ENCODE assay signal across 12 mouse cellular contexts in the genomic region with DNA sequence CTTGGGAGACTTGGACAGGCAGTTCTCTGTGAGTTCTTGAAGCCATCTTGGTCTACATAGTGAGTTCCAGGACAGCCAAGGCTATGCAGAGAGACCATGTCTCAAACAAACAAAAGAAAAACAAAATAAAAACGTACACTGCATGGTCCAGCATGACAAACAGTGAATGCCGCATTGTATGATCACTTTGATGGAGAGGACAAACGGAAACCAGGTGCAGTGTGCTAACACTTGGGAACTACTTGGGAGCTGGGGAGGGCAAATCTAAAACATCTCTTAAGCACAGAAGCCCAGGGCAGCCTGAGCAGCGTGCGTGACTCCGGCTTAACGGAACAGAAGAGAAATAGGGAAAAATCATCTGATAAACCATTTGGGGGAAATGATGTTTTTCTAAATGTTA. TPM values are rescaled to one million over a fixed set of nuclear protein-coding genes. Genes with fewer than 3 reads are reported as not detected.
DNase-seq lines count a peak whose midpoint lies in the region; ATAC-seq and TF ChIP-seq lines count a peak whose summit lies in the region.
"Had no signal": no experiment of that assay in that cellular context is flagged by ENCODE, and none has a peak within 500 bp of the region (broad histone marks: within the 10 kb centered on the region; RNA-seq: fewer than 3 reads in every experiment).

A gene (minus strand): TSS at position 101 of the 400 bp plus-strand sequence.

- H3K4me1 ChIP-seq in forebrain, embryonic 16.5 days (replicated peaks; ENCODE audit: control insufficient read depth, insufficient read depth, low read length) = peaks cover 25% of the 10 kb centered on the region
- H3K4me1 ChIP-seq in forebrain, embryonic 15.5 days = peaks cover 16% of the 10 kb centered on the region
- H3K4me1 ChIP-seq in spleen, adult 2 months (ENCODE audit: control insufficient read depth, insufficient read depth, insufficient read length) = peaks cover 21% of the 10 kb centered on the region
- peaks cover 52% of the 10 kb centered on the region for H3K4me1 ChIP-seq in embryonic facial prominence, embryonic 10.5 days

- no peak within 1 kb of the TSS for H3K27ac ChIP-seq in forebrain, embryonic 16.5 days (ENCODE audit: low read length)
- H3K27ac ChIP-seq in forebrain, embryonic 15.5 days (replicated peaks) = no peak within 1 kb of the TSS
- peak within 1 kb of the TSS; percentile 70; the same call in 1 of the 2 replicates for H3K27ac ChIP-seq in spleen, adult 2 months (ENCODE audit: insufficient read depth, low read length)
- H3K27ac ChIP-seq in embryonic facial prominence, embryonic 10.5 days (replicated peaks) = no peak within 1 kb of the TSS
- H3K27ac ChIP-seq: embryonic facial prominence, embryonic 13.5 days; limb, embryonic 10.5 days; stomach, embryonic 15.5 days had no signal

- WGBS in forebrain, embryonic 16.5 days = 87% methylated on average over 7 of the region's 7 CpGs
- WGBS in forebrain, embryonic 15.5 days = 90% methylated on average over 7 of the region's 7 CpGs
- 95% methylated on average over 7 of the region's 7 CpGs for WGBS in spleen, adult 2 months
- 75% methylated on average over 7 of the region's 7 CpGs for WGBS in embryonic facial prominence, embryonic 10.5 days

- no peak for ATAC-seq in forebrain, embryonic 16.5 days
- no peak for ATAC-seq in forebrain, embryonic 15.5 days (replicated peaks)
- ATAC-seq in neutrophil, adult 5-6 weeks (ENCODE audit: extremely low read depth, insufficient number of reproducible peaks, low FRiP score, poor library complexity, severe bottlenecking) = no peak

- H3K4me3 ChIP-seq in forebrain, embryonic 16.5 days (replicated peaks; ENCODE audit: low read length) = no peak within 1 kb of the TSS
- H3K4me3 ChIP-seq in forebrain, embryonic 15.5 days = no peak within 1 kb of the TSS
- H3K4me3 ChIP-seq in spleen, adult 2 months (ENCODE audit: extremely low read depth, insufficient read depth, insufficient read length) = no peak within 1 kb of the TSS
- no peak within 1 kb of the TSS for H3K4me3 ChIP-seq in embryonic facial prominence, embryonic 10.5 days
- H3K4me3 ChIP-seq: embryonic facial prominence, embryonic 13.5 days; limb, embryonic 10.5 days; stomach, embryonic 15.5 days had no signal

- no peaks in the 10 kb centered on the region for H3K36me3 ChIP-seq in forebrain, embryonic 16.5 days (ENCODE audit: control insufficient read depth, insufficient read depth)
- no peaks in the 10 kb centered on the region for H3K36me3 ChIP-seq in forebrain, embryonic 15.5 days
- H3K36me3 ChIP-seq in spleen, adult 2 months (ENCODE audit: control insufficient read depth, insufficient read depth, low read length) = no peaks in the 10 kb centered on the region
- H3K36me3 ChIP-seq in embryonic facial prominence, embryonic 10.5 days (replicated peaks) = no peaks in the 10 kb centered on the region
- H3K36me3 ChIP-seq: embryonic facial prominence, embryonic 13.5 days; limb, embryonic 10.5 days; stomach, embryonic 15.5 days had no signal

- no peaks in the 10 kb centered on the region for H3K9me3 ChIP-seq in forebrain, embryonic 16.5 days (ENCODE audit: control insufficient read depth, low read length)
- H3K9me3 ChIP-seq in forebrain, embryonic 15.5 days = no peaks in the 10 kb centered on the region
- no peaks in the 10 kb centered on the region for H3K9me3 ChIP-seq in embryonic facial prominence, embryonic 10.5 days
- H3K9me3 ChIP-seq: embryonic facial prominence, embryonic 13.5 days; limb, embryonic 10.5 days; stomach, embryonic 15.5 days had no signal

- TF ChIP-seq CTCF in spleen, adult 2 months (IDR thresholded peaks at IDR 0.05; ENCODE audit: extremely low read depth, insufficient read depth, insufficient read length, insufficient replicate concordance) = no peak

- no peak within 1 kb of the TSS for H3K4me2 ChIP-seq in forebrain, embryonic 16.5 days (ENCODE audit: low read length)
- no peak within 1 kb of the TSS for H3K4me2 ChIP-seq in forebrain, embryonic 15.5 days (replicated peaks)
- H3K4me2 ChIP-seq: heart, embryonic 11.5 days; stomach, embryonic 15.5 days had no signal

- peaks cover 9% of the 10 kb centered on the region; the same call in 1 of the 2 replicates for H3K27me3 ChIP-seq in forebrain, embryonic 16.5 days (replicated peaks; ENCODE audit: control insufficient read depth, insufficient read depth, low read length)
- H3K27me3 ChIP-seq in forebrain, embryonic 15.5 days = no peaks in the 10 kb centered on the region
- no peaks in the 10 kb centered on the region for H3K27me3 ChIP-seq in spleen, adult 2 months (ENCODE audit: control insufficient read depth, insufficient read depth, low read length)
- H3K27me3 ChIP-seq in embryonic facial prominence, embryonic 10.5 days (replicated peaks; ENCODE audit: low read depth, poor library complexity, severe bottlenecking) = peaks cover 60% of the 10 kb centered on the region
- H3K27me3 ChIP-seq: stomach, embryonic 15.5 days had no signal

- TF ChIP-seq POLR2A in spleen, adult 2 months (IDR thresholded peaks at IDR 0.05; ENCODE audit: low read depth, low read length) = no peak

- H3K9ac ChIP-seq in forebrain, embryonic 16.5 days (replicated peaks; ENCODE audit: low read depth, low read length) = no peak within 1 kb of the TSS
- H3K9ac ChIP-seq in forebrain, embryonic 15.5 days (replicated peaks) = no peak within 1 kb of the TSS
- H3K9ac ChIP-seq: embryonic facial prominence, embryonic 13.5 days; stomach, embryonic 15.5 days had no signal

- DNase-seq in spleen, adult 2 months (ENCODE audit: low read depth in 1 of 2, low spot score in 2 of 2) = no peak
- DNase-seq in spleen, adult 12 weeks (ENCODE audit: low spot score) = no peak
- no peak for DNase-seq in left cerebral cortex, adult 8-10 months (ENCODE audit: low spot score in 2 of 2)
- DNase-seq in embryonic facial prominence, embryonic 10.5 days (ENCODE audit: low spot score) = no peak
- no peak for DNase-seq in urinary bladder, postnatal 25 days (ENCODE audit: low spot score)

RNA-seq across cellular contexts. Expression of the gene that starts here (rescaled TPM):
- 12.3 and 12.9 TPM in 2 replicates for polyA plus RNA-seq in forebrain, embryonic 16.5 days (2015; fragmentation: Nextera tagmentation; extraction: Ambion mirVana)
- polyA plus RNA-seq in forebrain, embryonic 15.5 days (2015; fragmentation: Nextera tagmentation; extraction: Ambion mirVana) = 8.3 and 9.4 TPM in 2 replicates
- polyA plus RNA-seq in spleen, adult 2 months (2012; rRNA removed) = 29.0 and 30.9 TPM in 2 replicates
- 10 to 100 TPM; 53.3 to 56.8 (median 55.8) TPM for total RNA-seq in left cerebral cortex, adult 8-10 months (2022)
- total RNA-seq in neutrophil, adult 5-6 weeks (2017) = 127 and 144 TPM in 2 replicates
- polyA plus RNA-seq in embryonic facial prominence, embryonic 10.5 days (2016; fragmentation: Nextera tagmentation; extraction: Ambion mirVana) = 2.7 and 2.9 TPM in 2 replicates
